Mouse (Mus musculus) midbrain, embryonic 11.5 days (tissue): ENCODE measurements at regions not wholly inside any gene's neighbourhood (a gene's known extent, or its start where the extent isn't known, plus 50 kb on each side); places are given as distances from the start of the nearest gene placed in this dataset.

Source experiments
- ATAC-seq: fragments of 200-750 bp; cut with Nextera tagmentation; 2 replicates; pipeline ENCODE4 v1.8.0; 2017; ENCODE audit warnings: moderate TSS enrichment, moderate library complexity; ENCODE audit not compliant: low FRiP score
- DNase-seq: peaks from one replicate; pipeline ENCODE4 v3.0.0; 2015; ENCODE audit warnings: low spot score; ENCODE audit errors: missing footprints
- H3K27ac ChIP-seq: fragments of 300-500 bp; sonication (generic); 2 replicates; pipeline ENCODE4 v1.5.1; 2014; ENCODE audit warnings: low read depth, low read length
- H3K27me3 ChIP-seq: fragments of 300-500 bp; sonication (generic); 2 replicates; pipeline ENCODE4 v1.6.1; 2014; ENCODE audit warnings: mild to moderate bottlenecking, low read length, moderate library complexity, mixed read lengths; ENCODE audit not compliant: control insufficient read depth, insufficient read depth
- H3K36me3 ChIP-seq: fragments of 300-500 bp; sonication (generic); 2 replicates; pipeline ENCODE4 v1.6.1; 2014; ENCODE audit warnings: mild to moderate bottlenecking, low read length, moderate library complexity, mixed read lengths; ENCODE audit not compliant: control insufficient read depth, insufficient read depth
- H3K4me1 ChIP-seq: fragments of 300-500 bp; sonication (generic); 2 replicates; pipeline ENCODE4 v1.6.1; 2014; ENCODE audit warnings: low read length; ENCODE audit not compliant: control insufficient read depth, insufficient read depth
- H3K4me2 ChIP-seq: fragments of 300-500 bp; sonication (generic); 2 replicates; pipeline ENCODE4 v1.6.1; 2014; ENCODE audit warnings: mild to moderate bottlenecking, moderate library complexity
- H3K4me3 ChIP-seq: fragments of 300-500 bp; sonication (generic); 2 replicates; pipeline ENCODE4 v1.5.1; 2014; ENCODE audit warnings: low read depth, low read length
- H3K9ac ChIP-seq: fragments of 300-500 bp; sonication (generic); 2 replicates; pipeline ENCODE4 v1.6.1; 2014; ENCODE audit warnings: low read length
- H3K9me3 ChIP-seq: fragments of 300-500 bp; sonication (generic); 2 replicates; pipeline ENCODE4 v1.6.1; 2016; ENCODE audit warnings: low read length; ENCODE audit not compliant: control insufficient read depth
- WGBS: fragments of 180-500 bp; shearing (Covaris S2); extraction: QIAGEN DNeasy Blood & Tissue Kit; methylation state at CpG from one replicate; pipeline ENCODE4 v1.1.7; 2014; 5-methylcytosine and 5-hydroxymethylcytosine counted together

GRCm38 (mm10) chr16:12768161-12768895 lies 341.2 kb upstream of the Ercc4 start:
- Histone ChIP-seq H3K36me3 (no peaks in the 10 kb centered on the region), H3K27ac (no peak overlapping the region), H3K27me3 (no peaks in the 10 kb centered on the region), H3K9ac (no peak overlapping the region), H3K4me3 (no peak overlapping the region), H3K4me1 (no peaks in the 10 kb centered on the region), H3K4me2 (no peak overlapping the region), H3K9me3 (no peaks in the 10 kb centered on the region)
- ATAC-seq (no peak), DNase-seq (no peak)
- WGBS = 72% methylated on average over 2 of the region's 2 CpGs

GRCm38 (mm10) chr16:12770482-12770881 lies 339.0 kb upstream of the Ercc4 start:
- Histone ChIP-seq H3K27ac (no peak overlapping the region), H3K4me3 (no peak overlapping the region), H3K9ac (no peak overlapping the region), H3K9me3 (no peaks in the 10 kb centered on the region), H3K36me3 (no peaks in the 10 kb centered on the region), H3K4me2 (no peak overlapping the region), H3K4me1 (no peaks in the 10 kb centered on the region), H3K27me3 (no peaks in the 10 kb centered on the region)
- DNase-seq = no peak
- no peak for ATAC-seq
- WGBS = 90% methylated on average over 5 of the region's 5 CpGs

GRCm38 (mm10) chr16:12772535-12772934 lies 336.9 kb upstream of the Ercc4 start:
- no peaks in the 10 kb centered on the region for H3K4me1 ChIP-seq
- H3K9me3 ChIP-seq = no peaks in the 10 kb centered on the region
- H3K27ac ChIP-seq = no peak overlapping the region
- H3K27me3 ChIP-seq = no peaks in the 10 kb centered on the region
- 87% methylated on average over 5 of the region's 5 CpGs for WGBS
- H3K36me3 ChIP-seq = no peaks in the 10 kb centered on the region
- no peak overlapping the region for H3K4me3 ChIP-seq
- no peak overlapping the region for H3K4me2 ChIP-seq
- ATAC-seq (no peak), DNase-seq (no peak)
- H3K9ac ChIP-seq = no peak overlapping the region

GRCm38 (mm10) chr16:12775876-12776275 lies 333.6 kb upstream of the Ercc4 start:
- H3K27me3 ChIP-seq = no peaks in the 10 kb centered on the region
- H3K9me3 ChIP-seq = no peaks in the 10 kb centered on the region
- no peak for DNase-seq
- no peaks in the 10 kb centered on the region for H3K4me1 ChIP-seq
- no peak for ATAC-seq
- no peak overlapping the region for H3K4me2 ChIP-seq
- no peak overlapping the region for H3K27ac ChIP-seq
- H3K36me3 ChIP-seq = no peaks in the 10 kb centered on the region
- WGBS = 73% methylated on average over 2 of the region's 2 CpGs
- no peak overlapping the region for H3K4me3 ChIP-seq
- H3K9ac ChIP-seq = no peak overlapping the region

GRCm38 (mm10) chr16:12779079-12779478 lies 330.4 kb upstream of the Ercc4 start:
- Histone ChIP-seq H3K27me3 (no peaks in the 10 kb centered on the region), H3K27ac (no peak overlapping the region), H3K9me3 (no peaks in the 10 kb centered on the region), H3K9ac (no peak overlapping the region), H3K4me3 (no peak overlapping the region), H3K4me2 (no peak overlapping the region), H3K4me1 (no peaks in the 10 kb centered on the region), H3K36me3 (no peaks in the 10 kb centered on the region)
- WGBS = 66% methylated on average over 3 of the region's 3 CpGs
- ATAC-seq (no peak), DNase-seq (no peak)

GRCm38 (mm10) chr16:12780635-12781034 lies 328.8 kb upstream of the Ercc4 start:
- WGBS = 79% methylated on average over 3 of the region's 3 CpGs
- no peak for ATAC-seq
- no peak for DNase-seq
- H3K4me2 ChIP-seq = no peak overlapping the region
- H3K9me3 ChIP-seq = no peaks in the 10 kb centered on the region
- no peaks in the 10 kb centered on the region for H3K4me1 ChIP-seq
- no peaks in the 10 kb centered on the region for H3K36me3 ChIP-seq
- no peaks in the 10 kb centered on the region for H3K27me3 ChIP-seq
- no peak overlapping the region for H3K9ac ChIP-seq
- H3K27ac ChIP-seq = no peak overlapping the region
- H3K4me3 ChIP-seq = no peak overlapping the region

GRCm38 (mm10) chr16:12785828-12786227 lies 323.7 kb upstream of the Ercc4 start:
- WGBS = 78% methylated on average over 1 of the region's 1 CpGs
- Histone ChIP-seq H3K27me3 (no peaks in the 10 kb centered on the region), H3K9me3 (no peaks in the 10 kb centered on the region), H3K4me1 (no peaks in the 10 kb centered on the region), H3K36me3 (no peaks in the 10 kb centered on the region), H3K27ac (no peak overlapping the region), H3K4me3 (no peak overlapping the region), H3K4me2 (no peak overlapping the region), H3K9ac (no peak overlapping the region)
- DNase-seq (no peak), ATAC-seq (no peak)

- DNase-seq = no peak
- H3K4me1 ChIP-seq = no peaks in the 10 kb centered on the region
- H3K9me3 ChIP-seq = no peaks in the 10 kb centered on the region
- no peak for ATAC-seq
- no peak overlapping the region for H3K4me3 ChIP-seq
- no peaks in the 10 kb centered on the region for H3K27me3 ChIP-seq
- H3K4me2 ChIP-seq = no peak overlapping the region
- H3K9ac ChIP-seq = no peak overlapping the region
- H3K36me3 ChIP-seq = no peaks in the 10 kb centered on the region
- no peak overlapping the region for H3K27ac ChIP-seq
- 75% methylated on average over 2 of the region's 2 CpGs for WGBS
Measured at GRCm38 (mm10) chr16:12798523-12798922, 311.0 kb upstream of the Ercc4 start.

- no peaks in the 10 kb centered on the region for H3K9me3 ChIP-seq
- H3K4me1 ChIP-seq = no peaks in the 10 kb centered on the region
- H3K27ac ChIP-seq = no peak overlapping the region
- no peak overlapping the region for H3K9ac ChIP-seq
- H3K36me3 ChIP-seq = no peaks in the 10 kb centered on the region
- H3K4me2 ChIP-seq = no peak overlapping the region
- DNase-seq (no peak), ATAC-seq (no peak)
- H3K4me3 ChIP-seq = no peak overlapping the region
- no peaks in the 10 kb centered on the region for H3K27me3 ChIP-seq
- 77% methylated on average over 1 of the region's 1 CpGs for WGBS
Measured at GRCm38 (mm10) chr16:12800181-12800580, 309.3 kb upstream of the Ercc4 start.
